Mouse (Mus musculus) right cerebral cortex, postnatal 10 days (tissue): ENCODE measurements at regions not wholly inside any gene's neighbourhood (a gene's known extent, or its start where the extent isn't known, plus 50 kb on each side); places are given as distances from the start of the nearest gene placed in this dataset.

ENCODE experiments used
- DNase-seq, 2 experiments: peaks; one replicate each; pipeline ENCODE4 v3.0.0; 2021; ENCODE audit warnings: low spot score in 2 of 2

- no peak for DNase-seq
Measured at GRCm38 (mm10) chr5:101005216-101005615, 159.7 kb downstream of the Gpat3 start.

GRCm38 (mm10) chr5:101000436-101000835 is 154.9 kb downstream of the Gpat3 start:
- no peak for DNase-seq

- DNase-seq, result no peak
Measured at GRCm38 (mm10) chr5:100992365-100992764, 146.9 kb downstream of the Gpat3 start.

GRCm38 (mm10) chr5:100991626-100992025 is 146.1 kb downstream of the Gpat3 start:
- DNase-seq, result peak; percentile 23 to 30

- no peak for DNase-seq
Measured at GRCm38 (mm10) chr5:100982573-100982936, 137.0 kb downstream of the Gpat3 start.

- DNase-seq, result no peak
Measured at GRCm38 (mm10) chr5:100981849-100982572, 136.5 kb downstream of the Gpat3 start.

- no peak for DNase-seq
Measured at GRCm38 (mm10) chr5:100976736-100977135, 131.2 kb downstream of the Gpat3 start.

GRCm38 (mm10) chr5:100951210-100951609 is 105.7 kb downstream of the Gpat3 start:
- no peak for DNase-seq
